Mouse (Mus musculus): ENCODE measurements around the gene Trim7. TPM values are rescaled to one million over a fixed set of nuclear protein-coding genes. Genes with fewer than 3 reads are reported as not detected.
"Not testable (repeated sequence)": the region's sequence is repeated elsewhere in the genome, so short reads cannot be mapped to it uniquely, and the experiment has no call there.

Gene Trim7
- total RNA-seq (2014; rRNA removed) (4.0 and 7.7 TPM in 2 replicates), polyA plus RNA-seq (2015; fragmentation: Nextera tagmentation; extraction: Ambion mirVana) (3.7 TPM in 2 replicates)

DNA sequence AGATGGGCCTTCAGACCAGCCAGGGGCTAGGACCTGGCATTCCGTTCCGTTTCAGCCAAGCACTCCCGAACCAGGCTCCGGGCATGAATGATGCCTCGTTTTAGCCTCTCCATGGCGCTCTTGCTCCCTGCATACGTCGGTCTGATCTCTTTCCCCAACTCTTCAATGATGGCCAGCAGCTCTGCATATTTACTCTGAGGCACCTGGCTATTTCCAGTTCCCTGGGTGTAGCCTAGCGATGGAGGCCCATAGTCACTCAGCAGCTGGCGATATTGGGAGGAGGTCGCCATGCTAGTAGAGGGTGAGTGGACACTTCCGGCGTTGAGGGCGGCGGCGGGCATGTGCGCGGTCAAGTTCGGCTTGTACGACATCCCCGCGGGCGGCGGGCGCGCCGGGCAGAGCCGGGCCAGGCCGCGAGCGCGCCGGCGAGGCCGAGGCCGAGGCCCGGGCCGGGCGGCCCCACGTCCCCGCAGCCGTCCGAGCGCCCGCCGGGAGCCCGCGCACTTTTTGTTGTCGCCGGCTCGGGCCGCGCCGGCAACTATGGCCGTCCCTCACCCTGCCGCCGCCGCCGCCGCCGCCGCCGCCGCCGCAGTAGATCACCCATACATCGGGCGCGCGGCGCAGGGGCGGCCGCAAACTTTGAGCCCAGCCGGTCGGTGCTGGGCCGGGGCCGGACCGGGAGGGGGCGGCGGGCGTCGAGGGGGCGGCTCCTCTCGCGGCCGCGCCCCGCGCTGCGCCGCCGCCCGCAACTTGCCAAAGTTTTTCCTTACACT lies at the start of gene Trim7, which contains the start of gene Gm12184:
Trim7 (plus strand) TSS at position 162 of the 773 bp plus-strand sequence.
Gm12184 (minus strand) TSS at position 677 of the 773 bp plus-strand sequence.
- Histone ChIP-seq H3K4me3 (ENCODE audit: low read length) (peak within 1 kb of the TSS; percentile 42), H3K4me2 (ENCODE audit: low read depth, low read length) (peak within 1 kb of the TSS; percentile 55), H3K27ac (peak within 1 kb of the TSS; percentile 67; the same call in 1 of the 2 replicates)
- H3K36me3 ChIP-seq (ENCODE audit: insufficient read depth, low read length); DNase-seq (ENCODE audit: low spot score); H3K9me3 ChIP-seq (ENCODE audit: low read length); H3K27me3 ChIP-seq (ENCODE audit: insufficient read depth, low read length); H3K4me1 ChIP-seq (ENCODE audit: insufficient read depth, low read length); H3K9ac ChIP-seq (replicated peaks; ENCODE audit: low read length): not testable (repeated sequence)
- under 1% methylated on average over 45 of the region's 92 CpGs for WGBS
- TF ChIP-seq CTCF (IDR thresholded peaks at IDR 0.05; ENCODE audit: low read depth): peak; percentile 14; the same call in 1 of the 2 replicates
- ATAC-seq: peak; percentile 78

DNA sequence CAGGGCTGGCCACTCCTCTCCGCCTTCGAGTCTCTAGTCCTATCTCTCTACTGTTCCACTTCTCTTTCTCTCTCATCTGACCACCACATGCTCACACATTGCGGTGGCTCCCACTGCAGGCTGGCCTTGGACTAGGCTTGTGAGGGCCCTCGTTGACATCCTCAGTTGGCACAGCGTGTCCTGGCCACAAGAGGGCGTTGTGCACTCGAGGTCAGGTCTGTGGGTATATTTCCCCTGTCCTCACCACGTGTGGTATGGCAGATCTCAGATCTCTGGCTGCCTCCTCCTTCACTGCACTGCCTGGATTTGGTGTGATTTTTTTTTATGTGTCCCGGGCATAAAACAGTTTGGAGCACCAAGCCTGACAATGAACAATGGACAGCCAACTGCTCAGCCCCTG lies 49.3 kb upstream of the Trim7 start:
- no peak for ATAC-seq
- Histone ChIP-seq H3K27me3 (ENCODE audit: insufficient read depth, low read length) (no peaks in the 10 kb centered on the region), H3K4me1 (ENCODE audit: insufficient read depth, low read length) (0 out of 2 replicates have a peak, but pooled peaks cover 4% of the 10 kb centered on the region), H3K9me3 (ENCODE audit: low read length) (no peaks in the 10 kb centered on the region), H3K4me3 (ENCODE audit: low read length) (no peak overlapping the region), H3K36me3 (ENCODE audit: insufficient read depth, low read length) (no peaks in the 10 kb centered on the region), H3K9ac (replicated peaks; ENCODE audit: low read length) (no peak overlapping the region), H3K4me2 (ENCODE audit: low read depth, low read length) (no peak overlapping the region), H3K27ac (no peak overlapping the region)
- TF ChIP-seq CTCF (IDR thresholded peaks at IDR 0.05; ENCODE audit: low read depth): peak; percentile 43
- DNase-seq (ENCODE audit: low spot score): no peak
- 47% methylated on average over 9 of the region's 9 CpGs for WGBS

DNA sequence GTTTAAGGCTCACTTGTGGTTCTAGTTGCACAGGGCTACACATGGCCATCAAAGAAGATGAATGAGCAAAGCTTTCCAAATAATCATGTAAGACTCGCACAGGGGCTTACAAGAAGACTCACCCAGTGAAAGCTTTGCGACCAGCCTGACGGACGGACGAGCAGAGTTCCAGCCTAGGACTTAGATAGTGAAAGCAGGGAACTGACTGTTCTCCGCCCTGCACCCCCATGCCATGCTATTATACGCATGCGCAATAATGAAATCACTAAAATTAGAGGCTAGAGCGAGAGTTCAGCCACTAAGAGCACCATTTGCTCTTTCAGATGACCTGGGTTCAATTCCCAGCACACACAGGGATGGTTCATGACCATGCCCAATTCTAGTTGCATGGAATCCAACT lies 48.6 kb upstream of the Trim7 start:
- DNase-seq (ENCODE audit: low spot score): no peak
- no peak for TF ChIP-seq CTCF (IDR thresholded peaks at IDR 0.05; ENCODE audit: low read depth)
- H3K4me1 ChIP-seq (ENCODE audit: insufficient read depth, low read length): 0 out of 2 replicates have a peak, but pooled peaks cover 4% of the 10 kb centered on the region
- no peak overlapping the region for H3K4me3 ChIP-seq (ENCODE audit: low read length)
- no peak for ATAC-seq
- WGBS: 95% methylated on average over 9 of the region's 9 CpGs
- no peaks in the 10 kb centered on the region for H3K9me3 ChIP-seq (ENCODE audit: low read length)
- H3K4me2 ChIP-seq (ENCODE audit: low read depth, low read length): no peak overlapping the region
- H3K27me3 ChIP-seq (ENCODE audit: insufficient read depth, low read length): no peaks in the 10 kb centered on the region
- H3K27ac ChIP-seq: no peak overlapping the region
- no peak overlapping the region for H3K9ac ChIP-seq (replicated peaks; ENCODE audit: low read length)
- no peaks in the 10 kb centered on the region for H3K36me3 ChIP-seq (ENCODE audit: insufficient read depth, low read length)

DNA sequence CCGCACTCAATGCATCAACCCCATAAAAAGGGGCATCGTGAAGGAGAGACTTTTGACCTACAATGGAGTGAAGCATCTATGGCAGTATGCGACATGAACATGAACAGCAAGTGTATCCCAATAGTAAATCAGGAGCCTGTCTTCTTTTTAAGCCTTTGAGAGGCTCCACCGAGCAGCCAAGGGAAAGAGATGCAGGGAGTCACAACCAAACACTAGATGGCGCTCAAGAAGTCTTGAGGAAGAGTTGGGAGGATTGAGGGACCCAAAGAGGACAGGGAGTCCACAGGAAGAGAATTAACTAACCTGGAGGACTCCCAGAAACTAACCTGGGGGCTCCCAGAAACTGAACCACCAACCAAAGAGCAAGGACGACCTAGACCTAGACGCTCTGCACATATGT lies 46.5 kb upstream of the Trim7 start:
- ATAC-seq: no peak

DNA sequence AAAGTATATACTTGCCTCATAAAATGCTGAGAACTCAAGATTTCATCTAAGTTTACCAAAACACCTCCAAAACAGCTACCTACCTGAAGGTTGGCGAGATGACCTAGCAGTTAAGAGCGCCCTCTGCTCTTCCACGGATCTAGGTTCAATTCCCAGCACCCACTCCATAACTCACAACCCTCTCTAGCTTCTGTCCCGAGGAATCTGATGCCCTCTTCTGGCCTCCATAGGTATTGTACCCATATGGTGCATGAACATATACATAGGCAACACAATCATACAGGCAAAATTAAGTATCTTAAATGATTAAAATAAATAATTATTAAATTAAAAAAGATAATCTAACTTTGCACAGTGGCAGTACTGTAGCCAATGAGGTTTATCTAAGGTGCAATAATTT lies 43.7 kb upstream of the Trim7 start:
- Histone ChIP-seq H3K27ac (no peak overlapping the region), H3K27me3 (ENCODE audit: insufficient read depth, low read length) (no peaks in the 10 kb centered on the region), H3K36me3 (ENCODE audit: insufficient read depth, low read length) (no peaks in the 10 kb centered on the region), H3K9ac (replicated peaks; ENCODE audit: low read length) (no peak overlapping the region), H3K4me2 (ENCODE audit: low read depth, low read length) (no peak overlapping the region), H3K4me3 (ENCODE audit: low read length) (no peak overlapping the region), H3K4me1 (ENCODE audit: insufficient read depth, low read length) (no peaks in the 10 kb centered on the region), H3K9me3 (ENCODE audit: low read length) (no peaks in the 10 kb centered on the region)
- no peak for DNase-seq (ENCODE audit: low spot score)
- ATAC-seq: no peak
- 89% methylated on average over 4 of the region's 4 CpGs for WGBS
- no peak for TF ChIP-seq CTCF (IDR thresholded peaks at IDR 0.05; ENCODE audit: low read depth)

More for the DNA sequence above, 46.5 kb upstream of the Trim7 start:
- Histone ChIP-seq H3K9me3 (ENCODE audit: low read length) (no peaks in the 10 kb centered on the region), H3K4me2 (ENCODE audit: low read depth, low read length) (no peak overlapping the region), H3K36me3 (ENCODE audit: insufficient read depth, low read length) (no peaks in the 10 kb centered on the region), H3K27ac (no peak overlapping the region), H3K4me3 (ENCODE audit: low read length) (no peak overlapping the region), H3K9ac (replicated peaks; ENCODE audit: low read length) (no peak overlapping the region), H3K4me1 (ENCODE audit: insufficient read depth, low read length) (0 out of 2 replicates have a peak, but pooled peaks cover 2% of the 10 kb centered on the region), H3K27me3 (ENCODE audit: insufficient read depth, low read length) (no peaks in the 10 kb centered on the region)
- WGBS: 34% methylated on average over 7 of the region's 7 CpGs
- peak; percentile 46 for TF ChIP-seq CTCF (IDR thresholded peaks at IDR 0.05; ENCODE audit: low read depth)
- DNase-seq (ENCODE audit: low spot score): peak; percentile 45

DNA sequence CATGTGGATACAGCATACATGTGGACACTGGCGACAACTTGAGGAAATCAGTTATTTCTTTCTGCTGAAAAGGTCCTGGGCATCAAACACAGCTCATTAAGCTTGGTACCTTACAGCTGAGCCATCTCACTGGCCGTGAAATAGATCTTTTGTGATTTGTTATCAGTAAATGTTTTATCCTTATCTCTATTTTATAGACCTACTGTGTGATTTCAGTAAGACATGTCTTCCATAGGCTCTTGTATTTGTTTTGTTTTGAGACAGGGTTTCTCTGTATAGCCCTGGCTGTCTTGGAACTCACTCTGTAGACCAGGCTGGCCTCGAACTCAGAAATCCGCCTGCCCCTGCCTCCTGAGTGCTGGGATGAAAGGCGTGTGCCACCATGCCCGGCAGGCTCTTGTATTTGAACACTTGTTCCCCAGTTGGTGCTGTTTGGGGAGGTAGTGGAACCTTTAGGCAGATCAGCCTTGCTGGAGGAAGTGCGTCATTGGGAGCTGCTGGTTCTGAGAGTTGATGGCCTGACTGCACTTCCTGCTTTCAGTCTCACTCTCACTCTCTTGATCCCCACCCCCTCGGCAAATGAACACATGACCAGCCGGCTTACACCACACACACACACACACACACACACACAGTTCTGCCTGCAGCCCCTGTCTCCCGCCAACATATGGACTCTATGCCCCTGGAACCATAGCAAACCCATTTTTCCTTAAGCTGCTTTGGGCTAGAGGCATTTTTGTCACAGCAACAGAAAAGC lies 38.3 kb upstream of the Trim7 start:
- Histone ChIP-seq H3K27ac (peak overlapping the region; percentile 56; the same call in 1 of the 2 replicates), H3K4me1 (ENCODE audit: insufficient read depth, low read length) (no peaks in the 10 kb centered on the region), H3K9me3 (ENCODE audit: low read length) (no peaks in the 10 kb centered on the region), H3K36me3 (ENCODE audit: insufficient read depth, low read length) (no peaks in the 10 kb centered on the region), H3K4me3 (ENCODE audit: low read length) (peak overlapping the region; percentile 37), H3K4me2 (ENCODE audit: low read depth, low read length) (peak overlapping the region; percentile 64), H3K9ac (replicated peaks; ENCODE audit: low read length) (peak overlapping the region; percentile 45; the same call in 1 of the 2 replicates), H3K27me3 (ENCODE audit: insufficient read depth, low read length) (no peaks in the 10 kb centered on the region)
- peak; percentile 71 for DNase-seq (ENCODE audit: low spot score)
- TF ChIP-seq CTCF (IDR thresholded peaks at IDR 0.05; ENCODE audit: low read depth): no peak
- peak; percentile 76 for ATAC-seq
- WGBS: 47% methylated on average over 10 of the region's 10 CpGs
